Mouse (Mus musculus) leukemia stem cell, adult 10-12 weeks (primary cell): ENCODE results near the gene Cdx2. TPM values are rescaled to one million over a fixed set of nuclear protein-coding genes. Genes with fewer than 3 reads are reported as not detected.

Experiments
- polyA plus RNA-seq: library from polyadenylated mRNA; stranded (reverse); fragments of >175 nt; gene quantifications from 2 replicates; pipeline ENCODE4 v1.2.3, GENCODE M21; 2012; ENCODE audit warnings: low replicate concordance

Cdx2 gene
- polyA plus RNA-seq = 0.12 and 0.15 TPM in 2 replicates

GRCm38 (mm10) chr5:147306638-147307397, at the start of gene Cdx2:
Cdx2 (minus strand) TSS chr5:147307270.

GRCm38 (mm10) chr5:147322183-147322582, 15.1 kb upstream of the Cdx2 start, which contains the start of gene Urad:
Urad (minus strand) TSS chr5:147322440.

GRCm38 (mm10) chr5:147269926-147270672, 37.0 kb downstream of the Cdx2 start, which contains the start of gene Pdx1:
Pdx1 (plus strand) TSS chr5:147269959.

Other genes starting within 250 kb of the Cdx2 start
- gene Lnx2, start 230.7 kb downstream of the Cdx2 start, polyA plus RNA-seq = 10.8 and 21.0 TPM in 2 replicates
- gene Polr1d, start 230.2 kb downstream of the Cdx2 start, polyA plus RNA-seq = 39.6 and 57.2 TPM in 2 replicates
- gene Gsx1, start 118.6 kb downstream of the Cdx2 start, polyA plus RNA-seq = not detected in 2 replicates
- 2.7 and 3.4 TPM in 2 replicates for gene Pdx1, start 37.3 kb downstream of the Cdx2 start, polyA plus RNA-seq
- not detected in 2 replicates for gene Urad, start 15.2 kb upstream of the Cdx2 start, polyA plus RNA-seq
- gene Flt3, start 93.2 kb upstream of the Cdx2 start, polyA plus RNA-seq = 0.56 and 1.4 TPM in 2 replicates
- gene Pan3, start 122.9 kb upstream of the Cdx2 start, polyA plus RNA-seq = 15.9 and 18.2 TPM in 2 replicates